8 mouse cellular contexts compared by ENCODE assay signal in genomic region chr7:19701069-19701761, GRCm38 (mm10). TPM values are rescaled to one million over a fixed set of nuclear protein-coding genes. Genes with fewer than 3 reads are reported as not detected.
DNase-seq lines count a peak whose midpoint lies in the region; ATAC-seq and TF ChIP-seq lines count a peak whose summit lies in the region.
"Had no signal": no experiment of that assay in that cellular context is flagged by ENCODE, and none has a peak within 500 bp of the region (broad histone marks: within the 10 kb centered on the region; RNA-seq: fewer than 3 reads in every experiment).

No protein-coding gene starts in this region.

- H3K27me3 ChIP-seq in hindbrain, embryonic 16.5 days (replicated peaks; ENCODE audit: control insufficient read depth, insufficient read depth, low read length), result no peaks in the 10 kb centered on the region

- 27% methylated on average over 22 of the region's 22 CpGs for WGBS in hindbrain, embryonic 16.5 days

- peak overlapping the region; percentile 83 for H3K27ac ChIP-seq in gastrocnemius, adult 2 months
- peak overlapping the region; percentile 54 for H3K27ac ChIP-seq in hindbrain, embryonic 16.5 days (ENCODE audit: low read depth, low read length)

- H3K9ac ChIP-seq in hindbrain, embryonic 16.5 days (ENCODE audit: low read depth, low read length), result peak overlapping the region; percentile 31; the same call in 1 of the 2 replicates

- H3K9me3 ChIP-seq in hindbrain, embryonic 16.5 days (ENCODE audit: control insufficient read depth, low read length), result no peaks in the 10 kb centered on the region

- peak; percentile 51 for ATAC-seq in hindbrain, embryonic 16.5 days

- H3K4me2 ChIP-seq in hindbrain, embryonic 16.5 days (ENCODE audit: low read length), result no peak overlapping the region

- peaks cover 19% of the 10 kb centered on the region for H3K4me1 ChIP-seq in hindbrain, embryonic 16.5 days (ENCODE audit: control insufficient read depth, insufficient read depth, low read depth, low read length)

- peaks cover 5% of the 10 kb centered on the region for H3K36me3 ChIP-seq in hindbrain, embryonic 16.5 days (ENCODE audit: control insufficient read depth, insufficient read depth, low read length)

- H3K4me3 ChIP-seq in gastrocnemius, adult 2 months, result peak overlapping the region; percentile 24; the same call in 1 of the 2 replicates
- H3K4me3 ChIP-seq in hindbrain, embryonic 16.5 days (ENCODE audit: low read length), result no peak overlapping the region

- intact Hi-C loops in gastrocnemius, adult 2 months (cut with DNase I), result loop anchor here (2.0 kb wide), 1 partner anchor 32 kb away; no protein-coding TSS in a partner anchor

- TF ChIP-seq CTCF in gastrocnemius, adult 2 months (IDR thresholded peaks at IDR 0.05), result peak; percentile 70

- peak; percentile 69 for DNase-seq in Muller cell, postnatal 12 days (ENCODE audit: inconsistent ontology term)
- peak; percentile 57 for DNase-seq in c-Kit-positive CD71-positive TER-119-negative erythroid progenitor cells, embryonic 14.5 days (ENCODE audit: low read depth)
- DNase-seq in gastrocnemius, adult 2 months, result peak; percentile 82
- peak; percentile 47 to 60 for DNase-seq in left cerebral cortex, adult 8-10 months (ENCODE audit: low spot score in 2 of 2)
- DNase-seq in lung, postnatal 4 days, result peak; percentile 85
- DNase-seq in right cerebral cortex, postnatal 25 days, result peak; percentile 40

RNA-seq across cellular contexts. Expression of gene Apoe, which starts 2.2 kb away (rescaled TPM):
- total RNA-seq in gastrocnemius, adult 2 months (2021), result 10 to 100 TPM; 38.0 to 61.8 TPM
- 849 and 1,414 TPM in 2 replicates for polyA plus RNA-seq in hindbrain, embryonic 16.5 days (2015; fragmentation: Nextera tagmentation; extraction: Ambion mirVana)
- 1,000 to 10,000 TPM; 1,704 to 2,821 (median 2,131) TPM for total RNA-seq in left cerebral cortex, adult 8-10 months (2022)

RNA-seq across cellular contexts. Expression of gene Apoc1, which starts 8.8 kb away (rescaled TPM):
- total RNA-seq in gastrocnemius, adult 2 months (2021), result 1 to 10 TPM in 1 of 2 experiments, under 1 TPM in 1; 0.64 to 1.1 TPM
- 1.4 and 3.1 TPM in 2 replicates for polyA plus RNA-seq in hindbrain, embryonic 16.5 days (2015; fragmentation: Nextera tagmentation; extraction: Ambion mirVana)
- 1 to 10 TPM; 3.4 to 6.2 (median 4.7) TPM for total RNA-seq in left cerebral cortex, adult 8-10 months (2022)

RNA-seq across cellular contexts. Expression of gene Tomm40, which starts 14.0 kb away (rescaled TPM):
- 10 to 100 TPM; 41.0 to 52.4 TPM for total RNA-seq in gastrocnemius, adult 2 months (2021)
- 134 and 135 TPM in 2 replicates for polyA plus RNA-seq in hindbrain, embryonic 16.5 days (2015; fragmentation: Nextera tagmentation; extraction: Ambion mirVana)
- total RNA-seq in left cerebral cortex, adult 8-10 months (2022), result 100 to 1,000 TPM; 109 to 112 (median 111) TPM

RNA-seq across cellular contexts. Expression of gene Apoc4, which starts 19.9 kb away (rescaled TPM):
- not detected for total RNA-seq in gastrocnemius, adult 2 months (2021)
- polyA plus RNA-seq in hindbrain, embryonic 16.5 days (2015; fragmentation: Nextera tagmentation; extraction: Ambion mirVana), result not detected in 2 replicates
- under 1 TPM in 1 of 4 experiments, not detected in 3; 0.81 TPM for total RNA-seq in left cerebral cortex, adult 8-10 months (2022)

RNA-seq across cellular contexts. Expression of gene Gm44805, which starts 20.0 kb away (rescaled TPM):
- total RNA-seq in gastrocnemius, adult 2 months (2021), result not detected
- polyA plus RNA-seq in hindbrain, embryonic 16.5 days (2015; fragmentation: Nextera tagmentation; extraction: Ambion mirVana), result not detected in 2 replicates
- not detected for total RNA-seq in left cerebral cortex, adult 8-10 months (2022)
- polyA plus RNA-seq: gonadal fat pad, adult 2 months had no signal

Comparison
In these comparisons a context has a peak if more than half of its experiments do, and no peak if none do; other contexts are left out.
1. RNA of gene Apoe, which starts 2.2 kb away (total RNA-seq): 1,704 to 2,821 TPM in left cerebral cortex, adult 8-10 months; 38.0 to 61.8 TPM in gastrocnemius, adult 2 months; every median in the first group is over 10 times any median in the second.
2. Peak in every context shown above with its lines, with median percentiles within 50 percentile points of each other: DNase-seq.